9 mouse cellular contexts compared by ENCODE assay signal in the genomic region with DNA sequence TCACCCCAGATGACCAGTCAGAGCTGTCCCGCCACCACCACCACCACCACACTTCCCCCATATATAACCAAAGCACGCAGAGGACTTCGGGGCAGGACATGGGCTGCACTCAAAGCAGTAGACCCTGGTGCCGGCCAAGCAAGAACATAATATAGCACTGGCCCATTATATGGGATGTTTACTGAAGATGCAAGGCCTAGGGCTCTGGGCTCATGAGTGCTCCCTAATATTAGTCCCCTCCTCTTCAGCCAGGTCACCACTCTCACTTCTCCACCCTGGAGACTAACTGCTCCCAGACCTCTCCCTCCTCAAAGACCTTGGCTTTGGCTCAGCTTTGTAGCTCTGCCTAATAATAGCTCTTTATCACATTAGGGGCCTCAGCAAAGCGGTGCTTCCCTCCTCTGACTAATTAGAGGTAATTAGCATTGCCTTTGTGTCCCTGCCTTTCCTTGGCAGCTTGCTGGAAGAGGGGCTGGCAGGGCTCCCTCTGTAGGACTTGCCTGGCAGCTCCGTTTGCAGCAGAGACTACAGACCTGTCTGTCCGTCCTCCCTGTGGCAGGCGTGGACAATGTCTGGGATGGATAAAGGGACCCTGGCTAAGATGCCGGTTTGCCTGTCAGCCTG. TPM values are rescaled to one million over a fixed set of nuclear protein-coding genes. Genes with fewer than 3 reads are reported as not detected.
DNase-seq lines count a peak whose midpoint lies in the region; ATAC-seq lines count a peak whose summit lies in the region.
"Had no signal": no experiment of that assay in that cellular context is flagged by ENCODE, and none has a peak within 500 bp of the region (broad histone marks: within the 10 kb centered on the region; RNA-seq: fewer than 3 reads in every experiment).

No protein-coding gene starts in this region.

- no peaks in the 10 kb centered on the region for H3K9me3 ChIP-seq in midbrain, embryonic 12.5 days

- ATAC-seq in midbrain, embryonic 12.5 days (ENCODE audit: low FRiP score, low read depth) = 0 out of 2 replicates have a peak, but pooled peaks have one; percentile 12

- DNase-seq in cerebellum, postnatal 10 days = peak; percentile 83 to 87
- no peak for DNase-seq in cerebellum, adult 11-12 months
- peak; percentile 60 for DNase-seq in right cerebral cortex, adult 18-20 months
- DNase-seq in right cerebral cortex, postnatal 36 days (ENCODE audit: low spot score in 2 of 2) = no peak
- no peak for DNase-seq in kidney, postnatal 4 days
- no peak for DNase-seq in natural killer cell, adult 2 months (ENCODE audit: low spot score in 2 of 2)
- DNase-seq in thymus, adult 18-20 months = no peak
- DNase-seq: liver had no signal

- H3K36me3 ChIP-seq in midbrain, embryonic 12.5 days = no peaks in the 10 kb centered on the region

- peaks cover 21% of the 10 kb centered on the region; the same call in 1 of the 2 replicates for H3K4me1 ChIP-seq in midbrain, embryonic 12.5 days

- H3K4me2 ChIP-seq in midbrain, embryonic 12.5 days (replicated peaks) = no peak overlapping the region

- WGBS in midbrain, embryonic 12.5 days = 50% methylated on average over 9 of the region's 9 CpGs

- H3K27me3 ChIP-seq in midbrain, embryonic 12.5 days = 0 out of 2 replicates have a peak, but pooled peaks cover 6% of the 10 kb centered on the region

- no peak overlapping the region for H3K4me3 ChIP-seq in midbrain, embryonic 12.5 days

- no peak overlapping the region for H3K9ac ChIP-seq in midbrain, embryonic 12.5 days (replicated peaks)

- no peak overlapping the region for H3K27ac ChIP-seq in midbrain, embryonic 12.5 days (replicated peaks)

RNA-seq across cellular contexts. Expression of a gene that starts 21.0 kb away (rescaled TPM):
- not detected in 2 replicates for polyA plus RNA-seq in midbrain, embryonic 12.5 days (2016; fragmentation: Nextera tagmentation; extraction: Ambion mirVana)

RNA-seq across cellular contexts. Expression of a gene that starts 38.4 kb away (rescaled TPM):
- polyA plus RNA-seq in midbrain, embryonic 12.5 days (2016; fragmentation: Nextera tagmentation; extraction: Ambion mirVana) = 26.9 and 40.9 TPM in 2 replicates

Comparison
In these comparisons a context has a peak if more than half of its experiments do, and no peak if none do; other contexts are left out.
1. DNase-seq: peak in cerebellum, postnatal 10 days (2 of 2) and right cerebral cortex, adult 18-20 months (single experiment); none in cerebellum, adult 11-12 months (single experiment), right cerebral cortex, postnatal 36 days (0 of 2), kidney, postnatal 4 days (0 of 2), natural killer cell, adult 2 months (0 of 2) and thymus, adult 18-20 months (0 of 2).